In the genomic region with DNA sequence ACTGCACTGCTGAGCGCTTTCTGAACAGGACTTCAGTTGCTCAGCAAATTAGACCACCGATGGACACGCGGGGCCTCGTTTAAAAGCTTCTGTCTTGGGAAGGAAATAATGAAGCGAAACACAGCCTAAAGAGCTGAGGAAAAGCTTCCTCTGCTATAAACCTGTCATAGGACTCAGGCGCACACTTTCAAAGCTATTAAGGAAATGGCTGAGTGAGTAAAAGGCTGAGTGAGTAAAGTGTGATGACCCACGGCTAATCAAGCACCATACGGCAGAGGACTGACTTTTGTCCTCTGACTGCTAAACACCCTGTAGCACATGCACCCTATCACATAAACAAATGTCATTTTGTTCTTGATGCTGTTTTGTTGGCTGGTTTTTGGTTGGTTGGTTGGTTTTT, we compare ENCODE assay signal across 22 mouse cellular contexts. TPM values are rescaled to one million over a fixed set of nuclear protein-coding genes. Genes with fewer than 3 reads are reported as not detected.
A peak's percentile ranks its signal among the peaks of the same experiment; 100 is the strongest.
DNase-seq lines count a peak whose midpoint lies in the region; ATAC-seq and TF ChIP-seq lines count a peak whose summit lies in the region.
"Had no signal": no experiment of that assay in that cellular context is flagged by ENCODE, and none has a peak within 500 bp of the region (broad histone marks: within the 10 kb centered on the region; RNA-seq: fewer than 3 reads in every experiment).

No protein-coding gene starts in this region.

- no peaks in the 10 kb centered on the region for H3K9me3 ChIP-seq in kidney, postnatal 0 days (replicated peaks; ENCODE audit: low read length)

- no peaks in the 10 kb centered on the region for H3K27me3 ChIP-seq in kidney, postnatal 0 days (ENCODE audit: insufficient read depth, low read length)
- H3K27me3 ChIP-seq: embryonic facial prominence, embryonic 13.5 days; forebrain, embryonic 13.5 days; heart, embryonic 12.5 days had no signal

- no peak overlapping the region for H3K9ac ChIP-seq in kidney, postnatal 0 days (ENCODE audit: low read depth, low read length)
- H3K9ac ChIP-seq: embryonic facial prominence, embryonic 13.5 days; forebrain, embryonic 13.5 days; forebrain, postnatal 0 days; heart, embryonic 12.5 days; hindbrain, embryonic 14.5 days had no signal

- TF ChIP-seq CTCF in kidney, postnatal 0 days (IDR thresholded peaks at IDR 0.05; ENCODE audit: low read depth) = no peak

- no peak for ATAC-seq in kidney, postnatal 0 days (replicated peaks; ENCODE audit: low FRiP score, low read depth)
- ATAC-seq: CD4-positive, CD25-positive, alpha-beta regulatory T cell, adult 4 months; forebrain, embryonic 13.5 days; forebrain, postnatal 0 days had no signal

- H3K4me2 ChIP-seq in kidney, postnatal 0 days (ENCODE audit: low read length) = 0 out of 2 replicates have a peak overlapping the region, but pooled peaks have one; percentile 7
- H3K4me2 ChIP-seq: embryonic facial prominence, embryonic 13.5 days; forebrain, embryonic 13.5 days; heart, embryonic 12.5 days; hindbrain, embryonic 14.5 days had no signal

- no peak overlapping the region for H3K4me3 ChIP-seq in kidney, postnatal 0 days (replicated peaks; ENCODE audit: low read depth, low read length)
- H3K4me3 ChIP-seq: embryonic facial prominence, embryonic 13.5 days; forebrain, embryonic 13.5 days; heart, adult 2 months; heart, embryonic 12.5 days; hindbrain, embryonic 10.5 days had no signal

- peak; percentile 9 for DNase-seq in embryo, embryonic 10 days (ENCODE audit: low spot score)
- DNase-seq in embryo, embryonic 11 days = no peak
- DNase-seq in kidney, postnatal 0 days (ENCODE audit: low spot score) = peak; percentile 54
- no peak for DNase-seq in kidney, postnatal 14 days
- DNase-seq in hindlimb bud, embryonic 11.5 days (ENCODE audit: extremely low spot score, low read depth, low spot score) = peak; percentile 20
- DNase-seq in mesoderm, embryonic 11.5 days (ENCODE audit: low read depth, low spot score) = peak; percentile 28
- no peak for DNase-seq in frontal cortex, postnatal 10 days (ENCODE audit: low spot score in 2 of 2)
- DNase-seq: adrenal gland, adult 8-10 months; B cell, adult 2 months; cerebellum, adult 11-12 months; cerebellum, adult 9-10 months; cerebellum, postnatal 25 days; forebrain, postnatal 0 days; gastrocnemius, postnatal 10 days; heart, adult 2 months had no signal

- H3K36me3 ChIP-seq in kidney, postnatal 0 days (ENCODE audit: insufficient read depth, low read length) = no peaks in the 10 kb centered on the region
- H3K36me3 ChIP-seq: embryonic facial prominence, embryonic 13.5 days; G1E; heart, embryonic 12.5 days; hindbrain, embryonic 10.5 days had no signal

- H3K27ac ChIP-seq in kidney, postnatal 0 days = no peak overlapping the region
- H3K27ac ChIP-seq: embryonic facial prominence, embryonic 13.5 days; forebrain, embryonic 13.5 days; heart, adult 2 months; hindbrain, embryonic 10.5 days; hindbrain, embryonic 14.5 days had no signal

- WGBS in kidney, postnatal 0 days = 8% methylated on average over 9 of the region's 9 CpGs

- no peaks in the 10 kb centered on the region for H3K4me1 ChIP-seq in kidney, postnatal 0 days (replicated peaks; ENCODE audit: insufficient read depth, low read length)
- H3K4me1 ChIP-seq: embryonic facial prominence, embryonic 13.5 days; forebrain, embryonic 13.5 days; heart, embryonic 12.5 days; hindbrain, embryonic 10.5 days had no signal

RNA-seq across cellular contexts. Expression of gene Coch, which starts 31.7 kb away (rescaled TPM):
- 1.6 and 1.9 TPM in 2 replicates for polyA plus RNA-seq in kidney, postnatal 0 days (2015; fragmentation: Nextera tagmentation; extraction: Ambion mirVana)
- polyA plus RNA-seq: G1E had no signal

Comparison
In these comparisons a context has a peak if more than half of its experiments do, and no peak if none do; other contexts are left out.
1. DNase-seq: peak in embryo, embryonic 10 days (single experiment), kidney, postnatal 0 days (single experiment), hindlimb bud, embryonic 11.5 days (single experiment) and mesoderm, embryonic 11.5 days (single experiment); none in embryo, embryonic 11 days (single experiment), kidney, postnatal 14 days (single experiment) and frontal cortex, postnatal 10 days (0 of 2).